Mouse (Mus musculus) forebrain, embryonic 13.5 days (tissue): ENCODE results near the gene Rcl1. TPM values are rescaled to one million over a fixed set of nuclear protein-coding genes. Genes with fewer than 3 reads are reported as not detected.

Experiments
- ATAC-seq: fragments of 200-750 bp; cut with Nextera tagmentation; 2 replicates; pipeline ENCODE4 v1.8.0; 2017
- H3K27ac ChIP-seq: fragments of 300-500 bp; sonication (generic); 2 replicates; pipeline ENCODE4 v1.5.1; 2015; ENCODE audit warnings: inconsistent platforms, mild to moderate bottlenecking, moderate library complexity
- H3K27me3 ChIP-seq: fragments of 300-500 bp; sonication (generic); 2 replicates; pipeline ENCODE4 v1.6.1; 2015; ENCODE audit warnings: mild to moderate bottlenecking, inconsistent platforms
- H3K36me3 ChIP-seq: fragments of 300-500 bp; sonication (generic); 2 replicates; pipeline ENCODE4 v1.6.1; 2015; ENCODE audit warnings: mild to moderate bottlenecking, inconsistent platforms; ENCODE audit not compliant: poor library complexity, severe bottlenecking
- H3K4me1 ChIP-seq: fragments of 300-500 bp; sonication (generic); 2 replicates; pipeline ENCODE4 v1.6.1; 2015; ENCODE audit warnings: inconsistent platforms
- H3K4me2 ChIP-seq: fragments of 300-500 bp; sonication (generic); 2 replicates; pipeline ENCODE4 v1.6.1; 2015; ENCODE audit warnings: inconsistent platforms, mild to moderate bottlenecking, moderate library complexity
- H3K4me3 ChIP-seq: fragments of 300-500 bp; sonication (generic); 2 replicates; pipeline ENCODE4 v1.5.1; 2015; ENCODE audit warnings: mild to moderate bottlenecking, inconsistent platforms
- H3K9ac ChIP-seq: fragments of 300-500 bp; sonication (generic); 2 replicates; pipeline ENCODE4 v1.6.1; 2015; ENCODE audit warnings: mild to moderate bottlenecking, inconsistent platforms
- H3K9me3 ChIP-seq: fragments of 300-500 bp; sonication (generic); replicated peaks from 2 replicates; pipeline ENCODE4 v1.6.1; 2016; ENCODE audit warnings: inconsistent platforms
- WGBS: fragments of 180-500 bp; shearing (Covaris S2); methylation state at CpG from one replicate; pipeline ENCODE4 v1.1.7; 2015; 5-methylcytosine and 5-hydroxymethylcytosine counted together
- polyA plus RNA-seq: library from polyadenylated mRNA; unstranded; fragments of >200 nt; fragmentation: Nextera tagmentation; extraction: Ambion mirVana; gene quantifications from 2 replicates; pipeline ENCODE4 v1.2.1, GENCODE M21; 2015

The Rcl1 gene
- polyA plus RNA-seq, 1 experiment from 2014 or later, result 37.7 TPM

- H3K4me2 ChIP-seq, result no peak overlapping the region
- peak; percentile 53 for ATAC-seq
- WGBS, result 46% methylated on average over 6 of the region's 6 CpGs
- no peaks in the 10 kb centered on the region for H3K27me3 ChIP-seq
- no peaks in the 10 kb centered on the region for H3K36me3 ChIP-seq
- H3K4me3 ChIP-seq, result no peak overlapping the region
- no peak overlapping the region; the same call in 1 of the 2 replicates for H3K27ac ChIP-seq
- no peak overlapping the region for H3K9ac ChIP-seq
- peaks cover 11% of the 10 kb centered on the region for H3K4me1 ChIP-seq
- no peaks in the 10 kb centered on the region for H3K9me3 ChIP-seq
Measured at GRCm38 (mm10) chr19:29074802-29075201, 26.4 kb upstream of the Rcl1 start.

- 80% methylated on average over 6 of the region's 6 CpGs for WGBS
- H3K9me3 ChIP-seq, result 0 out of 2 replicates have a peak, but pooled peaks cover 3% of the 10 kb centered on the region
- ATAC-seq, result no peak
- H3K27me3 ChIP-seq, result no peaks in the 10 kb centered on the region
- no peak overlapping the region for H3K9ac ChIP-seq
- H3K4me1 ChIP-seq, result no peaks in the 10 kb centered on the region
- no peak overlapping the region for H3K4me2 ChIP-seq
- H3K27ac ChIP-seq, result no peak overlapping the region
- no peak overlapping the region for H3K4me3 ChIP-seq
- H3K36me3 ChIP-seq, result no peaks in the 10 kb centered on the region
Measured at GRCm38 (mm10) chr19:29088628-29089027, 12.5 kb upstream of the Rcl1 start.

- no peak overlapping the region for H3K9ac ChIP-seq
- H3K36me3 ChIP-seq, result no peaks in the 10 kb centered on the region
- ATAC-seq, result no peak
- H3K9me3 ChIP-seq, result no peaks in the 10 kb centered on the region
- no peak overlapping the region for H3K4me3 ChIP-seq
- no peak overlapping the region for H3K4me2 ChIP-seq
- H3K4me1 ChIP-seq, result no peaks in the 10 kb centered on the region
- H3K27me3 ChIP-seq, result no peaks in the 10 kb centered on the region
- no peak overlapping the region for H3K27ac ChIP-seq
Measured at GRCm38 (mm10) chr19:29092194-29092593, 9.0 kb upstream of the Rcl1 start.

GRCm38 (mm10) chr19:29099106-29099505 lies 2.1 kb upstream of the Rcl1 start:
- Histone ChIP-seq H3K4me1 (peaks cover 17% of the 10 kb centered on the region), H3K4me2 (no peak overlapping the region), H3K4me3 (no peak overlapping the region), H3K9me3 (no peaks in the 10 kb centered on the region), H3K27ac (no peak overlapping the region), H3K36me3 (no peaks in the 10 kb centered on the region), H3K9ac (no peak overlapping the region), H3K27me3 (no peaks in the 10 kb centered on the region)
- no peak for ATAC-seq
- WGBS, result 78% methylated on average over 5 of the region's 5 CpGs

GRCm38 (mm10) chr19:29099596-29099995 lies 1.6 kb upstream of the Rcl1 start:
- Histone ChIP-seq H3K4me2 (0 out of 2 replicates have a peak overlapping the region, but pooled peaks have one; percentile 89), H3K9me3 (no peaks in the 10 kb centered on the region), H3K4me3 (no peak overlapping the region), H3K36me3 (no peaks in the 10 kb centered on the region), H3K4me1 (peaks cover 17% of the 10 kb centered on the region), H3K9ac (no peak overlapping the region), H3K27me3 (no peaks in the 10 kb centered on the region), H3K27ac (no peak overlapping the region)
- WGBS, result 77% methylated on average over 4 of the region's 4 CpGs
- ATAC-seq, result no peak

GRCm38 (mm10) chr19:29100261-29100660 lies 914 bp upstream of the Rcl1 start:
- H3K9ac ChIP-seq, result peak overlapping the region; percentile 73
- no peak overlapping the region for H3K27ac ChIP-seq
- H3K9me3 ChIP-seq, result no peaks in the 10 kb centered on the region
- H3K36me3 ChIP-seq, result no peaks in the 10 kb centered on the region
- peak overlapping the region; percentile 96 for H3K4me3 ChIP-seq
- H3K27me3 ChIP-seq, result no peaks in the 10 kb centered on the region
- 28% methylated on average over 8 of the region's 8 CpGs for WGBS
- peak overlapping the region; percentile 89 for H3K4me2 ChIP-seq
- no peak for ATAC-seq
- H3K4me1 ChIP-seq, result peaks cover 17% of the 10 kb centered on the region

GRCm38 (mm10) chr19:29101591-29101990 lies 416 bp downstream of the Rcl1 start:
- H3K4me2 ChIP-seq, result peak overlapping the region; percentile 89
- peak overlapping the region; percentile 76 for H3K9ac ChIP-seq
- H3K36me3 ChIP-seq, result no peaks in the 10 kb centered on the region
- no peaks in the 10 kb centered on the region for H3K9me3 ChIP-seq
- H3K4me3 ChIP-seq, result peak overlapping the region; percentile 96
- H3K4me1 ChIP-seq, result peaks cover 17% of the 10 kb centered on the region
- no peak overlapping the region for H3K27ac ChIP-seq
- no peaks in the 10 kb centered on the region for H3K27me3 ChIP-seq
- no peak for ATAC-seq
- under 1% methylated on average over 27 of the region's 27 CpGs for WGBS

- Histone ChIP-seq H3K4me3 (peak overlapping the region; percentile 96), H3K9ac (peak overlapping the region; percentile 76), H3K36me3 (0 out of 2 replicates have a peak, but pooled peaks cover 3% of the 10 kb centered on the region), H3K27me3 (no peaks in the 10 kb centered on the region), H3K4me2 (peak overlapping the region; percentile 89), H3K4me1 (peaks cover 17% of the 10 kb centered on the region), H3K27ac (no peak overlapping the region), H3K9me3 (no peaks in the 10 kb centered on the region)
- 14% methylated on average over 13 of the region's 13 CpGs for WGBS
- ATAC-seq, result no peak
Measured at GRCm38 (mm10) chr19:29102098-29102497, 923 bp downstream of the Rcl1 start.

GRCm38 (mm10) chr19:29105816-29106215 lies 4.6 kb downstream of the Rcl1 start:
- H3K4me1 ChIP-seq, result peaks cover 6% of the 10 kb centered on the region
- H3K27ac ChIP-seq, result no peak overlapping the region
- no peak for ATAC-seq
- no peaks in the 10 kb centered on the region for H3K9me3 ChIP-seq
- no peak overlapping the region for H3K4me2 ChIP-seq
- H3K27me3 ChIP-seq, result no peaks in the 10 kb centered on the region
- H3K36me3 ChIP-seq, result 0 out of 2 replicates have a peak, but pooled peaks cover 3% of the 10 kb centered on the region
- H3K4me3 ChIP-seq, result no peak overlapping the region
- 92% methylated on average over 4 of the region's 4 CpGs for WGBS
- H3K9ac ChIP-seq, result no peak overlapping the region

GRCm38 (mm10) chr19:29106261-29106660 lies 5.1 kb downstream of the Rcl1 start:
- Histone ChIP-seq H3K9ac (no peak overlapping the region), H3K9me3 (no peaks in the 10 kb centered on the region), H3K36me3 (0 out of 2 replicates have a peak, but pooled peaks cover 3% of the 10 kb centered on the region), H3K4me1 (peaks cover 6% of the 10 kb centered on the region), H3K4me3 (no peak overlapping the region), H3K27me3 (no peaks in the 10 kb centered on the region), H3K27ac (no peak overlapping the region), H3K4me2 (no peak overlapping the region)
- 84% methylated on average over 5 of the region's 5 CpGs for WGBS
- ATAC-seq, result no peak

- Histone ChIP-seq H3K9me3 (no peaks in the 10 kb centered on the region), H3K4me2 (no peak overlapping the region), H3K27ac (no peak overlapping the region), H3K9ac (no peak overlapping the region), H3K27me3 (no peaks in the 10 kb centered on the region), H3K4me1 (no peaks in the 10 kb centered on the region), H3K4me3 (no peak overlapping the region), H3K36me3 (0 out of 2 replicates have a peak, but pooled peaks cover under 1% of the 10 kb centered on the region)
- no peak for ATAC-seq
- 88% methylated on average over 8 of the region's 8 CpGs for WGBS
Measured at GRCm38 (mm10) chr19:29112662-29113061, 11.5 kb downstream of the Rcl1 start.

GRCm38 (mm10) chr19:29113746-29114649 lies 12.8 kb downstream of the Rcl1 start:
- Histone ChIP-seq H3K27ac (no peak overlapping the region), H3K9ac (no peak overlapping the region), H3K4me2 (no peak overlapping the region), H3K9me3 (no peaks in the 10 kb centered on the region), H3K4me1 (no peaks in the 10 kb centered on the region), H3K27me3 (no peaks in the 10 kb centered on the region), H3K36me3 (peaks cover 13% of the 10 kb centered on the region), H3K4me3 (no peak overlapping the region)
- no peak for ATAC-seq
- WGBS, result 97% methylated on average over 10 of the region's 10 CpGs
